Mouse (Mus musculus) A20 (cell line): ENCODE measurements around the gene Syt2.

Experiments
- DNase-seq: peaks from one replicate; pipeline ENCODE4 v3.0.0-alpha.2; 2011; ENCODE audit warnings: low read depth, low spot score

The Syt2 gene

DNA sequence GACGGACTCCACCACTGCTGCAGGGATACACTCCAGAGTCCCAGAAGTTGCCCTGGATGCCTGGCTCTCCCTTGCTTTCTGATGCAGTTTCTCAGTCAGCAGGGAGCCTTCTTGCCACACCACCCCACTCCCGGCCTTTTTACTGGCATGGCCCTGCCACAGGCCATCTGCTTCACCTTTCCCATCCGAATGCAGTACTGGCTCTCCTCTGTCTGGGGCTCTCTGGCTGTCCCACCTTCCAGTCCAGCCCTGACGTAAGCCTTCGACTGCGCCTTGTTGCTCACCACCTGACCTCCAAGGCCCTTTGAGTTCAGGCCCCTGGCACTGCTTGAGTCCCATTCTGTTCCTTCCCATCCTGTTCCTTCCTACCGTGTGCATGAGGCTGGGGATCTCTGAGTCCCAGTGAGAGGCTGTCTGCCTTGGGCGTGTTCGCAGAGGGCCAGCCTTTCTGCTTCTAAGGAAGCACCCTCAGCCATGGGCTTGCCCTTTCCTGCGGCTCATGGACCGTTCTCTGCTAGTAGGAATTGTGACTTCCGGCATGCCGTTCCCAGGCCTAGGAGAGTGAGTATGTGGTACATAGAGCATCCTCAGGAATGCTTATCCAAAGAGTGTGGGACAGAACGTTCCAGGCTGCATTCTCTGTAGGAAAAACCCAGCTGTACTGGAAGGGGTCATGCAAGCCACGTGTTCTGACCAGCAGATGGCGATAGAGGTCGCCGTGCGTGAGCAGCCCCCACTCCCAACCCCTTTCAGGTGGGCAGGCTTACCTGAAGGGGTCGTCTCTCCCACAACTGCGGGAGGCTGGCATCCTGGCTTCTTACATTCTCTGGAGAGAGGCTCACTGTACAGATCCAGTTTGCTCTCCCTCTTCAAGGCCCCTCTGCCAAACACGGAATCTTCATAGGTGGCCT lies 58.2 kb downstream of the Syt2 start:
- peak; percentile 38 for DNase-seq

DNA sequence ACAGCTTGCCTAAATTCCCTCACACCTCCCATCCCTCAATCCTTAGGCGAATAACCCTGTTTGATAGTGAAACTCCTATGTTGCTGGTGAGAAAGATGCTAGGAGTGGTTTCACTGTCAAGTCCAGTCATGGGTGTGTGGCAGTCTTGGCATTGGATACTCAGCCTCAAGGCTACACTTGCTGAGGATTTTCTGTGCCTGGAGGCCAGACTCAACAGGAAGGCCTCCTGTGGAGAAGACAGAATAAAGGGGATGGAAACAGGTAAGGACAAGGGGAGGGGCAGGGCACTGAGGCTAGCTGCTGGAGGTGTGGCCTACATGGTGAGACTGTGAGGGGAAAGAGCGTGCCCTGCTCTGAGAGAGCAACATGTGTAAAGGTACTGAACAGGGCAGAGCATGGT lies 60.1 kb downstream of the Syt2 start:
- no peak for DNase-seq

DNA sequence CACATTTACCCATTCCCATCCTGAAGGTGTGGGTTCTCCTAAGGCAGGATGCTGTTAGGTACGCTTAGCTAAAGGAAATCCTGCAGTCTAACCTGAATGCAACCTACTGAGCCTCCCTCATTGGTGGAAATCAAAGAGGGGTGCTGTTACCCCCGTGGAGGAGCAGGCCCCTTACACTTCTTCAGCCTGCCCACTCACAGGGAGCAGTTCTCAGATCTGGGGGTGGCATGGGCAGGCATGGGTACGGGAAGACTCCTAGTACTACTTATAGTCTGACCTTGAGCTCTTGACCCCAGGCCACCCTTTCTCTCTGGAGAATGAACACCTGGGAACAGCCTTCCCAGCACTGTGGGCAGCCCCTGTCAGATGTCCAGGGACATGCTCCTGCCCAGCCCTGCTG lies 61.0 kb downstream of the Syt2 start:
- no peak for DNase-seq

DNA sequence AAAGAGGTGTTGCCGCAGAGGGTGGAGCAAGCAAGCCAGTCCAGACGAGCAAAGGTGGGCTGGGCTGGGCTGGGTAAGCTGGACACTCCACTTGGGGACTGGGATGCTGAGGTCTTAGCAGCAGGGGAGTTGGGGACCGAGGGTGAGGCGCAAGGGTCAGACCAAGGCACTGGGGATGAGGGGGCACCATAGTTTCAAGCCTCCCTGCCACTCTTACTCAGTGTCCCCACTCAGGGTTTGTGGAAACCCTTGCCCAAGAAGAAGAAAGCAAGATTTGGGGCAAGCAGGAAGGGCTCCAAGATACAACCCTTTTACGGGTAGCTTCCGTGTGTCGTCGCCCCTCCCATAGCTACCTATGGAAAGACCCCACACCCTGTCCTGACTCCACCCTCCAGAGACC lies 61.8 kb downstream of the Syt2 start:
- DNase-seq, result no peak

DNA sequence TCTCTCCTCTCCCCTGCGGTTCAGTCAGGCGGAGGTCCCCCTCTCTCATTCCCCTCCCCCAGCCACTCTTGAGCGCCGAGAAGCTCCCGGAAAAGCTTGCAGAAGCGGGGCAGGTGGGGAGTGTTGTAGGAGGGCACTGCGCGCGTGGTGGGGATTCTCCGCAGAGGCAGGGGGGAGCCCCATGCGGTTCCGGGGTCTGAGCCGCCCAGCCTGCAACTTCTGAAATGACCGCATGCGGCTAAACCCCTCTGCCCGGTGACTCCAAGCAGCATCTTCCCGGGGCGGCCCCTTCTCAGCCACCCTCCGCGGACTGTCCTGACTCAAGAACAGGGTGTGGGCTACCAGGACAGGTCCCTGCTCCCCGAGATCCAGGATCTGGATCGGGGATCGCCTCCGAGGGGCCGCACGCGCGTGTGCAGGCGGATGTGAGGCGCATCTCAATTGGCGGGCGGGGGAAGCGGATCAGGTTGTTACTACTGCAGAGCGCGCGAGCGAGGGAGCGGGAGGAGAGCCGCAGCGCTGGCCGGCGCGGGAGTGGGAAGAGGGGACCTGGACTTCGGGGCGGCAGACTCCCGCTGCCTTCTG lies 62.4 kb downstream of the Syt2 start:
- DNase-seq, result peak; percentile 85

DNA sequence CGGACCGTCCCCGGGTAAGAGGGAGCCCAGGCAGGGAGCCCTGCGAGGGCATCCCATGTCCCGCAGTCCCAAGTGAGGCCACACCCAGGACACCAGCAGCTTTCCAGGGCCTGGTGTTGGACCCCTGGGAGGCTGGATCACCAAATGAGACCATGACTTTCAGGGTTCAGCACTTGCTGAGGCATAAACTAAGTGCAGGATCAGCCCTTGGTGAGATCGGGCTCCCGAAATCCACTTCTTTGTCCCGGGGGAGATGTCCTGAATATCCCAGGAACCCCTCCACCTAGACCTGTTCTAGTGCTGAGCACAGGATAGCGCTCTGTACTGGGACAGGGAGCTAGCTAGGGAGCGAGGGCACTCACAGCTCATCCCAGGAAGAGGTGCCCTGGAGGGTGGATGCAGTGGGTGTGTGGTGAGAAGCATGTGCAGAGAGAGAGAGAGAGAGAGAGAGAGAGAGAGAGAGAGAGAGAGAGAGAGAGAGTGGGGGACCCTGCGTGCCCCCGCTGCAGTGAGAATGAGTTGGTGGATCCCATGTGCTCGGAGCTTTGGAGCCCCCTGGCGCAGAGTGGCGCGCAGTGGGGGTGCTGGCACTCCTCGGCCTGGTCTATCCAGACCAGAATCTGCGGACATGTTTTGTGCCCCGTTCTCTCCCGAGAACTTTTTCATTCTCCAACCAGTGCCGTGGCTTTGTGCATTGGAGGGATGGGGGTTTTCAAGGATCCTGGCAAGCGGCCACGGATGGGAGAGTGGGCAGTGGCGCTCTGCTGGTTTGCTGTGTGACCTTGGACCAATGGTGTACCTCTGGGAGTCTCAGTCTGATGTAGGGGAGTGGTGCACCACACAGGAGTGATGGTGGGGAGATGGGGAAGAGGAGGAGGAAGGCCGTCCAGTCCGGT lies 63.2 kb downstream of the Syt2 start:
- no peak for DNase-seq

DNA sequence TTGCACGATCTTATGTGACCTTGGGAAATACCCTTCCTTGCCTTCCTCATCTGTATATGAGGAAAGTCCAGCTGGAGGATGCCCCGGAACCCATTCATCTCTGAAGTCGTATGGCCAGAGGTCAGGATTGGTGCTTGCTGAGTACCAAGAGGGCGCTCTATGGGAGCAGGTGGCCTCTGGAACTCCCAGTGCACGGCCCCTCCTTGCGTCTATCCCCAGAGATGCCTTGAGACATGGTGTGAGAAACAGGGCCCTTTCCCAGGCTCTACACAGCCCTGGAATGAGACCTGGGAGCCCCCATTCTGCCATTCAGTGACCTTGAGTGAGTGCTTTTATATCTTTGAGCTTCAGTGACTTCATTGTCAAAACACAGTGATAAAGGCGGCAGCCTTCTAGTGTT lies 64.6 kb downstream of the Syt2 start:
- DNase-seq, result no peak

DNA sequence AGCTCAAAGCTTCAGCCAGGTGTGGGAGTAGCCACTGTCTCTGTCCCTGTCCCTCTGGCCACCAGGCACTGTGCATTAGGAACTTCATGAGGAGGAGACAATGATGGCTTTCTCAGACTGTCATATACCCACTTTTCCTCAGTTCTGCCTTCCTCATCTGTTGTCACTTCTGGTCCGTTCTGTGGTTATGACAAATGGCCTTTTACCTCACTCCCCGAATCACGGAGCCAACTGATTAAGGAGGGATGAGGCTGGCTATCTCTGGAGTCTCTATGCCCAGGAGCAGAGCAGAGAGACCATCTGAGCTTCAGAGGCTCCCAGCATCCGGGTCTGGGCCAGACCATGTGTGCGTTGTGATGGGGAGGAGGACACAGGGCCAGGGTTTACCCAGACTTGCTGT lies 65.2 kb downstream of the Syt2 start:
- no peak for DNase-seq

DNA sequence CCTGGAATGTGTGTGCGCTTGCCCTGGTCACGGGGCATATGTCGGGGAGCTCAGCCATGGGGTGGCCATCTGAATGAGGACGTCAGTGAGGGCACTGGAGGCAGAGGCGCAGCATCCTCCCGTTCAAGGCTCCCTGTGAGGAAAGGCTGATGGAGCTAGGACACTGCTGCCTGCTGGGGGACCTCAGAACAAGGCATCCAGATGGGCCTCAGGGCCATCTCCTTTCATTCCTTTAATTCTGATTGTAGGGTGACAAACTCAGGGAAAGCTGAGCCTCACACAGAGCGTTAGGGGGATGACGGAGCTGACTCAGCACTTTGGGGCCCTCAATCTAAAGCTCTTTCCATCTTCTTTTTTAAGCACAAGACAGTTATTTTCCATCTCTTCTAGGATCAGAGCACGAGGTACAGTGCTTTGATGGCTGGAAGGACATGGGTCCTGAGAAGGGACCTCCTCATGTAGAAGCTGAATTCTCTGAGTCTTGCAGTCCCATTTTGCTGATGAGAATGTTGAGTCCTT lies 66.4 kb downstream of the Syt2 start:
- no peak for DNase-seq

DNA sequence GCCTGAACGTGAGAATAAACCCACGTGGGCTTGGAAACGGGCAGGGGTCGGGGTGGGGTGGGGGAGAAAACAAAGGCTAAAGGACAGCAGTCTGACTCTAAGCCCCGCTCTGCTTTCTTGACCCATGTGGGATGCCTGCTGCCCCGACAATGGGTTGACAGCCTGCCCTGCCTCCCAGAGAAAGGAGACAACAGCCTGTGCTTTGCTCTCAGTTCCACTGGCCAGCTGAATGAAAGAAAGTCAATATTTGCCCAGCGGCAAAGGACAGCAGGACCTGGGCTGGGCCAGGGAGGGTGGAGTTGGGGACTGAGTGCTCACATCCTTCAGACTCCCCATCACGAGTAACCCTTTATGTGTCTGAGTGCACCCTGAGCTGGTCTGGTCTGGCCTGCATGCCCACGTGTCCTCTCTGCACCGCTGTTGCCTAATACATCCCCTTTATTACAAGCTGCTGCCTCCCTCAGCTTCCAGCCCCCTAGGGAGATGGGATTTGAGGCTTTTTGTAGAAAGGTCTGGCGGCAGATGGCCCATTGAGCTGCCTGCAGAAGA lies 67.0 kb downstream of the Syt2 start:
- DNase-seq, result no peak

DNA sequence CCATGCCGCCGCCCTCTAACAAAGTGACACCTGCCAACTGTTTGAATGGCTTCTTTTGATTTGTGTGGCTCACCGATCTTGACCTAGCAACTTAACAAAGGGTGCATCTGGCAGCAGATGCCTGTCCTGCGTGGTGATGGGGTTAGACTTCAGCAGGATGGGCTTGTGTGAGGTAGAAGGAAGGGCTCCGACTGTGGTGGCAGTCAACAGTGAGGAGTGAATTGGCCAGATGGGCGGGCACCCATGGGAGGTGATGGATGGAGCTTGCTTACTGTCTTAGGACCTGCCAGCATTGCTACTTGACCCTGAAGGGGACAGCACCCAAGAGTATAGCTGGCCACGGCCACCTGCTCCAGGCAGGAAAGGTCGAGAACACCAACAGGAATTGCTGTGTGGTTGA lies 67.7 kb downstream of the Syt2 start:
- DNase-seq, result no peak

DNA sequence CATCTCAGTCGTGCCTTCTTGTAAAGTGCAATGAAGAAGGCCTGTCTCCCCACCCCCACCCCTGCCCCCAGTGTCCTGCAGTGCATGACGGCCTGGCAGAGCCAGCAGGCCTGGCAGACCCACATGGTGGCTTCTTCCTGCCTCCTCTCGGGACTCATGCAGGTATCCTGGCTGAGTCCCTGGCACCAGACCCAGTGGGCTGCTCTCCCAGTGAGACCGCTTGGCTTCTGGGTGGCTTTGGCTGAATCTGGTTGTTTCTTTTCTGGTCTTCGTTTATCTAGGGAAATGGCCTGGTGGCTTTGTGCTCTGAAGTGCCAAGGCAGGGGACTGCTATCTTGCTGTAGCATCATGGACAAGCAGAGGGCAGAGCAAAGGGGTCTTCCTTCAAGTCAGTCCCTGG lies 68.6 kb downstream of the Syt2 start:
- no peak for DNase-seq

DNA sequence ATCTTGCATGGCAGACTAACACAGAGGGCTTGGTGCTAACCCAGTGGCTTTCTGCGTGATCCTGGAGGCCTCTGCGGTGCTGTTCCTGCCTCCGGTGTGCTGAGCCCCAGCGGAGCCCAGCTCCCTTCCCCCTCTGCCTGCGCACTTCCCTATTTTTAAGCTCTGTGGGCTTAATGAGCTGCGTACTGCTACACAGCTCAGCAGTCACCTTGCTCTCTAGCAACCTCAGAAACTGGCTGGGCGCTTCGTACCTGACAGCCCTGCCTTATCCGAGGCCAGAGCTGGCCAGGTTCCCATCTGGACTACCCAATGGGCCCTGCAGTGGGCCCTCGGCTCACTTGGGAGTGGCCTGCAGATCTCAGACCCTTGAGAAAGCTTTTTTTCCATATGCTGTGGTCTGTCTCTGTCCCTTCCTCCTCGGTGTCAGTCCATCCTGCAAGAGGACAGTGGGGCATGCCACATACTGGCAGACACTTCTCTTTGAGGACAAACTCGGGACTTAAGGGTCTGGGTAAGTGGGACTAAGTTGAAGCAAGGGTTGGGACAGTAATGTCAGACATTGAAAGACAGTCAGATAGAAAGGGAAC lies 73.3 kb downstream of the Syt2 start:
- peak; percentile 78 for DNase-seq

DNA sequence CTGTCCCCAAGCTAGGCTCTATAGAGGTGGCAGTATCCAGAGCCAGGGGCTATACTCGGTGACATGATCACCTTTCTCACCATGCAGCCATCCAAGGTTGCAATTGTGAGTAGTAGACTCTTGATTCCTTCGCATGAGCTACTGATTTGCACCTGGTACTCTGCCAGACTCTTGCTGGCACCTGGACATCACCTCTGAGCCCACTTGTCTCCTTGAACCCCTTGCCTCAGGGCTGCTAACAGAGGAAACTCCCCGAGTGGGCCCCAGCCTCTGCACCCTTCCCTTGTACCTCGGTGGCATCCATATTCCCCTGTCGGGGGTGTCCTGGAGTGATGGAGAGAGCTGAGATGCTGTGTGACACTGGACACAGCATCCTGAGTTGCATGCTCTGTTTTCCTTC lies 75.0 kb downstream of the Syt2 start:
- no peak for DNase-seq

DNA sequence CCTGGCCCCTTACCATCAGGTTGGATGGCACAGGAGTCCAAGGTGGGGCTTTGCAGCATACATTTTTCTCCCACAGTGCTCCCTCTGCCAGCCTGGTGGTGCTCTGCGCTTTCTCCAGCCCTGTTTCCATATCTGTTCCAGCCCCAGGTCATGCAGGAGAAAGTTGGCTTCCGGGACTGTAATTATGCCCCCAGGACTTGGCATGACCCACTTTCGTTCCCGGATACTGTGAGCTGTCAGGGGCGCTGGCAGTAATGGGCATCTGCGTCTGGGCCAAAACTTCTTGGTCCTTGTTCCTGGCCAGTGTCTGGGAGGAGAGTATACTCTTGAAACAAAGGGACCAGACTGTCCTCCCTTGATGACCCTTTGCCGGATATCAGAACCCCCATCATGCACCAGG lies 76.4 kb downstream of the Syt2 start:
- no peak for DNase-seq

DNA sequence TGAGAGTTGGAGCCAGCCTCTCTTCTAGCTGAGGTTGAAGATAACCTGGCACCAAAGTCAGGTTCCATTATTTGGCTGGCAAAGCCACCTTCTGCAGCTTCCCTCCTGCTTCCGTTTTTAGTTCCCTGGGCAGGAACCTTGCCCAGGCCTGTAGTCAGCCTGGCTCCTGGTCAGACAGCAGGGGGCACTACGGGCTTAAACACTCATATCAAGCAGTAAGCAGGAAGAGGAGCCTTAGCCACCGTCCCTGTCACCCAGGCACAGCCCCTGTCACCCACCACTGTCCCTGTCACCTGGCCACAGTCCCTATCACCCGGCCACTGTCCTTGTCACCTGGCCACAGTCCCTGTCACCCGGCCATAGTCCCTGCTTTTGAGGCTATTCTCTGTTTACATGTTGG lies 78.8 kb downstream of the Syt2 start:
- peak; percentile 69 for DNase-seq

DNA sequence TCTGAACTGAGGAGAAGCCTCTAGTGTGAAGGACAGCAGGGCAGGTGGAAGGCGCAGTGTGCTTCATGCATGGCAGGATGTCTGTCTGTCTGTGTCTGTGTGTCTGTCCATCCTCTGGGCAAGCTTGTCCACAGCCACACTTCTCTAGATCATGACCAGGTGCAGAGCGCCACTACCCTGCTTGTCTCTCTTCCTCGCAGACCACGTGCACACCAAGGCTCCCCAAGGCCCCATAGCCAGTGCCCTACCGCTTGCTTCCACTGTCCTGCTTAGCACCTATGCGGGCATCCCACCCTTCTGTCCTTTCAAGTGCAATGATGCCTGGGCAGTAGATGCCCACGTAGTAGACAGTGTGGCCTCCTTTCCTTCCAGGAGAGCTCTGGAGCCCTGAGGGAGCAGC lies 80.0 kb downstream of the Syt2 start:
- no peak for DNase-seq

DNA sequence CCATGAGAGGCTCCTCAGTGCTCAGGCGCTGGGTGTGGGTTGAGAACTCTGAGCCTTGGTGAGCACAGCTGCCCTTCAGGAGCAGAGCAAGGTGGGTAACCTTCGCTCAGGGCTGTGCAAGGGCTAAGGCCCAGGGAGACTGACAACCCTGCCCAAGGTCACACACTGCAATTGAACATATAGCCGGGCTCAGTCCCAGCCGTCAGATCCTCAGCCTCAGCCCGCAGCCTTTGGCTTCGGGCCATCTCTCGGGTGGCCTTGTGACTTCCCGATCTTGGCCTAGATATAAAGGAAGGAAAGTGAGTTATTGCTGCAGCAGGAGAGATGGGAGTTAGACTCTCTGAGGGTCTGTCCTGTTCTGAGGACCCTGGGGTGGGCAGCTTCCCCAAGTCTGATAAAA lies 80.8 kb downstream of the Syt2 start:
- no peak for DNase-seq

DNA sequence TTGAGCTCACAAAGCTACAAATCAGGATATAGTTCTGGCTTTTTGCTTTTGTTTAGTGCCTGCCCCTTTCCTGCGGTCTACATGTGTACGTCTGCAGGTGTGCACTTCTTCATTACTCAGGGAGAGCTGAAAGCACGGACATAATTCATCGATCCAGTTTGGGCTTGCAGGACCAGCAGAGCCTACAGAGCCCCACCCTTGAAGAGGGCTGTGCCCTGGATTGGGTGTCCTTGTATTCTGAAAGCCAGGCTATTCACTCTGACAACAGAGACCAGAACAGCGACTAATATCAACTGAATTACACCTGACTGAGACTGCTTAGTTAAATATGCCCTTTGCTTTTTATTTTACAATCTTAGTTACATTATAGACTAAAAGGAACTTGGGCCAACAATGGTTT lies 87.2 kb downstream of the Syt2 start:
- DNase-seq, result no peak

DNA sequence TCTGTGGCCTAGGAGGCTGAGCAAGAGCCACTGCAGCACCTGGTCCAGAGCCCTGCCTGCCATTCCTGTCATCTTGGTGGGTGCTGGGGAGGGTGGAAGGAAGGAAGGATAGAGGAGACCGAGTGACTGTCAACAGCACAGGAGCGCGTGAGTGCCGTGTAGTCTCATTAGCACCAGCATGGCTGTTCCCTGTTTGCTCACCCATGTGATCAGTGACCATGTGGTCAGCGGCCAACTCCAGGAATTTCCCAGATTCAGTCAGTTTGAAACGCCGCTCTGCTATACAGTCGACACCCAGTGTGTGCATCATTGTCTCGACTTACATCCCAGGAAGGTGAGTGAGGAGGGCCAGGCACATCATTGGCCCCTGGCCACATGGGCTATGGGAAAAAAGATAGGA lies 91.0 kb downstream of the Syt2 start:
- no peak for DNase-seq

DNA sequence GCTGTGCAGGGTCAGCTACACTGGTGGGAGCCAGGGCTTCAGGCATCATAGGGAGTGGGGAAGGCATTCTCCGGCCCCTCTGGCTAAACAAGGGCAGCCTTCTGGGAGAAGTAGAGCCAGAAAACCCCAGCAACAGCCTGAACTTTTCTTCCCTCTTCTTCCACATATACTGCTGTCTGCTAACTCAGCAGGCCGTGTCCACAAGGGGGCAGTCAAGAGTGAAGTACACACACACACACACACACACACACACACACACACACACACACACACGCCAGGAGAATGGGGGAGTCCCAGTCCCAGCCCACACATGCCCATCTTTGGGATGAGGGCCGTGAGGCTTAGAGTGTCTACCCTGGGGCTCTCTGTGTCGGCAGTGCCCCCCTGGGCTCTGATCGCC lies 95.0 kb downstream of the Syt2 start:
- DNase-seq, result peak; percentile 69
